Mouse (Mus musculus): ENCODE results near the gene Ttc23.

DNA sequence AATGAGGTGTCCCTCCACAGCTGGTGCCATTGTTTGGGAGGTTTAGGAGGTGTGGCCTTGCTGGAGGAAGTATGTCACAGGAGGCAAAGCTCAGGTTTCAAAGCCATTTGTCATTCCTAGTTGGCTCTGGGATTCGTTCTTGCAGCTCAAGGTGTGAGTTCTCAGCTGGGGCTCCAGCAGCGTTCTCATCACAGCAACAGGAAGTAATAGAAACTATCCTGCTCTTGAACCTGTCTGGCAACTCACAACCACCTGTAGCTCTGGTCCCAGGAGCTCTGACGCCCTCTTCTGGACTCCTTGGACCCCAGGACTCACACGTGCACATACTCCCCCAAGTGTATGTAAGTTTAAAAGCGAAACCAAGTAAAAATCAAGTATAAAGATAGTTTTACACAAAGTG, 17.5 kb upstream of the Ttc23 start:
- no peak for TF ChIP-seq EP300 (IDR thresholded peaks at IDR 0.05; ENCODE audit: low read depth)
- TF ChIP-seq CTCF (IDR thresholded peaks at IDR 0.05; ENCODE audit: low read depth), result no peak

Data from liver, embryonic 14.5 days (tissue).